Comparison of ENCODE assay signal across 11 mouse cellular contexts in genomic region chr14:57729364-57729763, GRCm38 (mm10). TPM values are rescaled to one million over a fixed set of nuclear protein-coding genes. Genes with fewer than 3 reads are reported as not detected.
DNase-seq lines count a peak whose midpoint lies in the region; ATAC-seq and TF ChIP-seq lines count a peak whose summit lies in the region.
"Had no signal": no experiment of that assay in that cellular context is flagged by ENCODE, and none has a peak within 500 bp of the region (broad histone marks: within the 10 kb centered on the region; RNA-seq: fewer than 3 reads in every experiment).

No protein-coding gene starts in this region.

- no peak overlapping the region for H3K4me2 ChIP-seq in lung, embryonic 14.5 days
- H3K4me2 ChIP-seq in limb, embryonic 15.5 days, result no peak overlapping the region
- H3K4me2 ChIP-seq in stomach, postnatal 0 days (replicated peaks; ENCODE audit: low read depth), result no peak overlapping the region
- no peak overlapping the region for H3K4me2 ChIP-seq in midbrain, embryonic 13.5 days (replicated peaks)
- no peak overlapping the region for H3K4me2 ChIP-seq in midbrain, embryonic 15.5 days
- H3K4me2 ChIP-seq: embryonic facial prominence, embryonic 13.5 days had no signal

- no peak for ATAC-seq in lung, embryonic 14.5 days (ENCODE audit: insufficient read depth)
- ATAC-seq in limb, embryonic 15.5 days (ENCODE audit: insufficient number of reproducible peaks, low FRiP score, low TSS enrichment, low read depth), result no peak
- 0 out of 2 replicates have a peak, but pooled peaks have one; percentile 18 for ATAC-seq in stomach, postnatal 0 days (ENCODE audit: low FRiP score, low TSS enrichment)
- no peak for ATAC-seq in midbrain, embryonic 13.5 days
- no peak for ATAC-seq in midbrain, embryonic 15.5 days (replicated peaks)

- TF ChIP-seq EP300 in heart, adult 2 months (IDR thresholded peaks at IDR 0.05; ENCODE audit: insufficient read depth, low read depth, low read length), result peak; percentile 68; the same call in 1 of the 2 replicates
- no peak for TF ChIP-seq EP300 in stomach, postnatal 0 days (optimal IDR thresholded peaks at IDR 0.05)

- 0 out of 2 replicates have a peak overlapping the region, but pooled peaks have one; percentile 13 for H3K9ac ChIP-seq in heart, adult 2 months (ENCODE audit: low read depth, low read length)
- H3K9ac ChIP-seq in lung, embryonic 14.5 days, result no peak overlapping the region
- H3K9ac ChIP-seq in limb, embryonic 15.5 days, result no peak overlapping the region
- H3K9ac ChIP-seq in stomach, postnatal 0 days (ENCODE audit: low read length), result no peak overlapping the region
- H3K9ac ChIP-seq in midbrain, embryonic 13.5 days (replicated peaks), result no peak overlapping the region
- no peak overlapping the region for H3K9ac ChIP-seq in midbrain, embryonic 15.5 days

- DNase-seq in heart, adult 2 months, result peak in 1 of 2 experiments; percentile 55
- no peak for DNase-seq in heart, postnatal 4 days
- DNase-seq in lung, embryonic 14.5 days, result peak; percentile 11
- no peak for DNase-seq in lung, postnatal 14 days
- no peak for DNase-seq in stomach, postnatal 0 days (ENCODE audit: low spot score)
- DNase-seq: adrenal gland, postnatal 10 days had no signal

- peaks cover 15% of the 10 kb centered on the region for H3K36me3 ChIP-seq in heart, adult 2 months (ENCODE audit: control insufficient read depth, insufficient read depth, low read length)
- peaks cover 19% of the 10 kb centered on the region; the same call in 1 of the 2 replicates for H3K36me3 ChIP-seq in lung, embryonic 14.5 days (ENCODE audit: insufficient read depth)
- peaks cover 33% of the 10 kb centered on the region for H3K36me3 ChIP-seq in limb, embryonic 15.5 days
- H3K36me3 ChIP-seq in stomach, postnatal 0 days (ENCODE audit: control insufficient read depth, insufficient read depth, low read length), result 0 out of 2 replicates have a peak, but pooled peaks cover 3% of the 10 kb centered on the region
- H3K36me3 ChIP-seq in midbrain, embryonic 13.5 days, result 0 out of 2 replicates have a peak, but pooled peaks cover 3% of the 10 kb centered on the region
- H3K36me3 ChIP-seq in midbrain, embryonic 15.5 days (replicated peaks), result no peaks in the 10 kb centered on the region

- intact Hi-C loops in heart, adult 2 months (cut with DNase I), result no loop called here

- H3K4me1 ChIP-seq in heart, adult 2 months (ENCODE audit: control insufficient read depth, insufficient read depth, low read length), result peaks cover 26% of the 10 kb centered on the region
- H3K4me1 ChIP-seq in lung, embryonic 14.5 days (ENCODE audit: insufficient read depth), result peaks cover 24% of the 10 kb centered on the region
- H3K4me1 ChIP-seq in limb, embryonic 15.5 days, result peaks cover 32% of the 10 kb centered on the region
- peaks cover 9% of the 10 kb centered on the region for H3K4me1 ChIP-seq in stomach, postnatal 0 days (replicated peaks; ENCODE audit: control insufficient read depth, insufficient read depth)
- H3K4me1 ChIP-seq in midbrain, embryonic 13.5 days (replicated peaks), result peaks cover 30% of the 10 kb centered on the region
- H3K4me1 ChIP-seq in midbrain, embryonic 15.5 days, result peaks cover 17% of the 10 kb centered on the region

- no peak overlapping the region for H3K4me3 ChIP-seq in heart, adult 2 months
- no peak overlapping the region for H3K4me3 ChIP-seq in lung, embryonic 14.5 days (ENCODE audit: low read depth, low read length)
- no peak overlapping the region for H3K4me3 ChIP-seq in limb, embryonic 15.5 days
- H3K4me3 ChIP-seq in stomach, postnatal 0 days (ENCODE audit: low read depth, low read length), result no peak overlapping the region
- no peak overlapping the region for H3K4me3 ChIP-seq in midbrain, embryonic 13.5 days (replicated peaks)
- H3K4me3 ChIP-seq in midbrain, embryonic 15.5 days, result no peak overlapping the region
- H3K4me3 ChIP-seq: embryonic facial prominence, embryonic 13.5 days had no signal

- TF ChIP-seq CTCF in heart, adult 2 months (IDR thresholded peaks at IDR 0.05), result no peak
- no peak for TF ChIP-seq CTCF in lung, embryonic 14.5 days (IDR thresholded peaks at IDR 0.05; ENCODE audit: low read depth)
- no peak for TF ChIP-seq CTCF in stomach, postnatal 0 days (IDR thresholded peaks at IDR 0.05; ENCODE audit: low read depth)

- peak overlapping the region; percentile 69 for H3K27ac ChIP-seq in heart, adult 2 months
- H3K27ac ChIP-seq in lung, embryonic 14.5 days (ENCODE audit: low read depth), result peak overlapping the region; percentile 74; the same call in 1 of the 2 replicates
- 0 out of 2 replicates have a peak overlapping the region, but pooled peaks have one; percentile 82 for H3K27ac ChIP-seq in limb, embryonic 15.5 days
- H3K27ac ChIP-seq in stomach, postnatal 0 days (replicated peaks), result peak overlapping the region; percentile 77; the same call in 1 of the 2 replicates
- H3K27ac ChIP-seq in midbrain, embryonic 13.5 days, result no peak overlapping the region
- no peak overlapping the region for H3K27ac ChIP-seq in midbrain, embryonic 15.5 days

- no peaks in the 10 kb centered on the region for H3K27me3 ChIP-seq in heart, adult 2 months (ENCODE audit: control insufficient read depth, insufficient read depth, low read length)
- H3K27me3 ChIP-seq in lung, embryonic 14.5 days (ENCODE audit: insufficient read depth, low read length), result no peaks in the 10 kb centered on the region
- H3K27me3 ChIP-seq in limb, embryonic 15.5 days, result no peaks in the 10 kb centered on the region
- no peaks in the 10 kb centered on the region for H3K27me3 ChIP-seq in stomach, postnatal 0 days (ENCODE audit: control insufficient read depth, insufficient read depth, low read length)
- H3K27me3 ChIP-seq in midbrain, embryonic 13.5 days, result no peaks in the 10 kb centered on the region
- H3K27me3 ChIP-seq in midbrain, embryonic 15.5 days (replicated peaks), result no peaks in the 10 kb centered on the region
- H3K27me3 ChIP-seq: embryonic facial prominence, embryonic 13.5 days had no signal

- H3K9me3 ChIP-seq in lung, embryonic 14.5 days (ENCODE audit: low read depth, low read length), result no peaks in the 10 kb centered on the region
- H3K9me3 ChIP-seq in limb, embryonic 15.5 days, result no peaks in the 10 kb centered on the region
- H3K9me3 ChIP-seq in stomach, postnatal 0 days (ENCODE audit: control insufficient read depth, low read length), result no peaks in the 10 kb centered on the region
- H3K9me3 ChIP-seq in midbrain, embryonic 13.5 days, result no peaks in the 10 kb centered on the region
- H3K9me3 ChIP-seq in midbrain, embryonic 15.5 days, result no peaks in the 10 kb centered on the region

- TF ChIP-seq POLR2A in heart, adult 2 months (IDR thresholded peaks at IDR 0.05; ENCODE audit: insufficient read depth, low read depth, low read length), result no peak; the same call in 1 of the 2 replicates

- peaks cover 2% of the 10 kb centered on the region for H3K79me2 ChIP-seq in heart, adult 2 months (replicated peaks; ENCODE audit: control insufficient read depth, insufficient read depth, low read length)

- WGBS in heart, adult 2 months, result 33% methylated on average over 8 of the region's 8 CpGs
- WGBS in lung, embryonic 14.5 days, result 64% methylated on average over 8 of the region's 8 CpGs
- WGBS in limb, embryonic 15.5 days, result 78% methylated on average over 8 of the region's 8 CpGs
- 71% methylated on average over 7 of the region's 8 CpGs for WGBS in stomach, postnatal 0 days
- WGBS in midbrain, embryonic 13.5 days, result 90% methylated on average over 8 of the region's 8 CpGs
- 90% methylated on average over 8 of the region's 8 CpGs for WGBS in midbrain, embryonic 15.5 days

RNA-seq across cellular contexts. Expression of gene Gm49361, which starts 16.5 kb away (rescaled TPM):
- 1 to 10 TPM; 1.9 to 2.2 TPM for total RNA-seq in heart, adult 2 months (2021)
- not detected in 2 replicates for polyA plus RNA-seq in heart, adult 2 months (2012; rRNA removed)
- total RNA-seq in heart, postnatal 4 days (2021), result under 1 TPM; 0.36 to 0.50 TPM
- not detected in 2 replicates for polyA plus RNA-seq in lung, embryonic 14.5 days (2014; fragmentation: Nextera tagmentation; extraction: Ambion mirVana)
- not detected in 2 replicates for polyA plus RNA-seq in limb, embryonic 15.5 days (2015; fragmentation: Nextera tagmentation; extraction: Ambion mirVana)
- not detected in 2 replicates for polyA plus RNA-seq in stomach, postnatal 0 days (2015; fragmentation: Nextera tagmentation; extraction: Ambion mirVana)
- polyA plus RNA-seq in midbrain, embryonic 13.5 days (2015; fragmentation: Nextera tagmentation; extraction: Ambion mirVana), result not detected in 2 replicates
- not detected in 2 replicates for polyA plus RNA-seq in midbrain, embryonic 15.5 days (2015; fragmentation: Nextera tagmentation; extraction: Ambion mirVana)
- polyA plus RNA-seq: embryonic facial prominence, embryonic 13.5 days; liver, embryonic 16.5 days had no signal

RNA-seq across cellular contexts. Expression of gene Lats2, which starts 28.8 kb away (rescaled TPM):
- 10 to 100 TPM; 30.1 to 31.2 TPM for total RNA-seq in heart, adult 2 months (2021)
- polyA plus RNA-seq in heart, adult 2 months (2012; rRNA removed), result 18.6 and 22.8 TPM in 2 replicates
- 10 to 100 TPM; 53.8 to 56.0 TPM for total RNA-seq in heart, postnatal 4 days (2021)
- polyA plus RNA-seq in lung, embryonic 14.5 days (2014; fragmentation: Nextera tagmentation; extraction: Ambion mirVana), result 25.1 and 28.9 TPM in 2 replicates
- 25.0 and 28.0 TPM in 2 replicates for polyA plus RNA-seq in limb, embryonic 15.5 days (2015; fragmentation: Nextera tagmentation; extraction: Ambion mirVana)
- 10.9 and 11.5 TPM in 2 replicates for polyA plus RNA-seq in stomach, postnatal 0 days (2015; fragmentation: Nextera tagmentation; extraction: Ambion mirVana)
- 7.8 and 9.6 TPM in 2 replicates for polyA plus RNA-seq in midbrain, embryonic 13.5 days (2015; fragmentation: Nextera tagmentation; extraction: Ambion mirVana)
- 7.6 TPM in 2 replicates for polyA plus RNA-seq in midbrain, embryonic 15.5 days (2015; fragmentation: Nextera tagmentation; extraction: Ambion mirVana)

Comparison
In these comparisons a context has a peak if more than half of its experiments do, and no peak if none do; other contexts are left out.
1. H3K27ac ChIP-seq: peak in heart, adult 2 months (single experiment), lung, embryonic 14.5 days (single experiment), limb, embryonic 15.5 days (single experiment) and stomach, postnatal 0 days (single experiment); none in midbrain, embryonic 13.5 days (single experiment) and midbrain, embryonic 15.5 days (single experiment).